Comparison of ENCODE assay signal across 8 mouse cellular contexts in genomic region chr13:23465600-23466109, GRCm38 (mm10). TPM values are rescaled to one million over a fixed set of nuclear protein-coding genes. Genes with fewer than 3 reads are reported as not detected.
DNase-seq lines count a peak whose midpoint lies in the region; ATAC-seq lines count a peak whose summit lies in the region.

Gene Btn1a1, minus strand, starts transcription at chr13:23465901.

- H3K9me3 ChIP-seq in forebrain, embryonic 13.5 days (replicated peaks), result no peaks in the 10 kb centered on the region
- no peaks in the 10 kb centered on the region for H3K9me3 ChIP-seq in liver, embryonic 11.5 days (ENCODE audit: control insufficient read depth, low read length)

- H3K4me3 ChIP-seq in forebrain, embryonic 13.5 days, result peak within 1 kb of the TSS; percentile 58
- peak within 1 kb of the TSS; percentile 68 for H3K4me3 ChIP-seq in liver, embryonic 11.5 days (ENCODE audit: low read depth, low read length)

- H3K27ac ChIP-seq in forebrain, embryonic 13.5 days, result no peak within 1 kb of the TSS
- peak within 1 kb of the TSS; percentile 67; the same call in 1 of the 2 replicates for H3K27ac ChIP-seq in liver, embryonic 11.5 days (ENCODE audit: low read depth, low read length)

- H3K4me2 ChIP-seq in forebrain, embryonic 13.5 days, result peak within 1 kb of the TSS; percentile 76
- peak within 1 kb of the TSS; percentile 94 for H3K4me2 ChIP-seq in liver, embryonic 11.5 days

- intact Hi-C loops in heart, postnatal 36 days (cut with DNase I), result loop anchor here (2.0 kb wide), 2 partner anchors 39 to 51 kb away; no protein-coding TSS in a partner anchor

- H3K9ac ChIP-seq in forebrain, embryonic 13.5 days, result peak within 1 kb of the TSS; percentile 70
- peak within 1 kb of the TSS; percentile 72 for H3K9ac ChIP-seq in liver, embryonic 11.5 days (ENCODE audit: low read depth, low read length)

- WGBS in forebrain, embryonic 13.5 days, result 2% methylated on average over 7 of the region's 7 CpGs
- 2% methylated on average over 7 of the region's 7 CpGs for WGBS in liver, embryonic 11.5 days

- no peaks in the 10 kb centered on the region for H3K36me3 ChIP-seq in forebrain, embryonic 13.5 days (ENCODE audit: poor library complexity, severe bottlenecking)
- no peaks in the 10 kb centered on the region for H3K36me3 ChIP-seq in liver, embryonic 11.5 days (ENCODE audit: control insufficient read depth, insufficient read depth, low read length)

- no peak for ATAC-seq in forebrain, embryonic 13.5 days
- ATAC-seq in liver, embryonic 11.5 days (replicated peaks; ENCODE audit: low FRiP score), result peak; percentile 29; the same call in 1 of the 2 replicates

- H3K27me3 ChIP-seq in forebrain, embryonic 13.5 days, result no peaks in the 10 kb centered on the region
- no peaks in the 10 kb centered on the region for H3K27me3 ChIP-seq in liver, embryonic 11.5 days (replicated peaks; ENCODE audit: control insufficient read depth, insufficient read depth, low read length)

- H3K4me1 ChIP-seq in forebrain, embryonic 13.5 days, result peaks cover 16% of the 10 kb centered on the region
- peaks cover 10% of the 10 kb centered on the region for H3K4me1 ChIP-seq in liver, embryonic 11.5 days (replicated peaks; ENCODE audit: control insufficient read depth, insufficient read depth, low read length)

- peak; percentile 55 for DNase-seq in heart, adult 11 months
- no peak for DNase-seq in heart, postnatal 36 days
- peak; percentile 25 for DNase-seq in Muller cell, postnatal 12 days (ENCODE audit: inconsistent ontology term)
- DNase-seq in liver, embryonic 11.5 days (ENCODE audit: low spot score), result peak; percentile 50
- DNase-seq in spleen, postnatal 10 days (ENCODE audit: low spot score in 2 of 2), result peak; percentile 48 to 58
- DNase-seq in kidney, adult 8-10 months, result no peak
- DNase-seq in layer of hippocampus, adult 18-20 months (ENCODE audit: low spot score in 2 of 2), result no peak

RNA-seq across cellular contexts. Expression of gene Btn1a1, which starts in this region (rescaled TPM):
- not detected for total RNA-seq in heart, postnatal 36 days (2021)
- polyA plus RNA-seq in forebrain, embryonic 13.5 days (2015; fragmentation: Nextera tagmentation; extraction: Ambion mirVana), result not detected in 2 replicates
- 1.8 and 2.2 TPM in 2 replicates for polyA plus RNA-seq in liver, embryonic 11.5 days (2014; fragmentation: Nextera tagmentation; extraction: Ambion mirVana)
- total RNA-seq in layer of hippocampus, adult 18-20 months (2021), result not detected

Comparison
In these comparisons a context has a peak if more than half of its experiments do, and no peak if none do; other contexts are left out.
1. DNase-seq: peak in heart, adult 11 months (single experiment), Muller cell, postnatal 12 days (single experiment), liver, embryonic 11.5 days (single experiment) and spleen, postnatal 10 days (2 of 2); none in heart, postnatal 36 days (0 of 2), kidney, adult 8-10 months (0 of 2) and layer of hippocampus, adult 18-20 months (0 of 2).